Mouse (Mus musculus) activated CD4-positive, CD25-positive, alpha-beta regulatory T cell, adult 4 months (primary cell): ENCODE results near the gene Rbm19. TPM values are rescaled to one million over a fixed set of nuclear protein-coding genes. Genes with fewer than 3 reads are reported as not detected.

Source experiments
- ATAC-seq: one replicate; pipeline ENCODE4 v1.8.0; 2017
- polyA plus RNA-seq, 2 experiments: library from polyadenylated mRNA; unstranded; fragments of 100-300 nt; shearing (Covaris generic); gene quantifications; one replicate each; pipeline ENCODE4 v1.2.1; 2017

The Rbm19 gene
- polyA plus RNA-seq, 2 experiments from 2014 or later, result 11.2 to 12.2 TPM

- ATAC-seq, result no peak
These were observed 51.6 kb downstream of the Rbm19 start for GRCm38 (mm10) chr5:120167787-120168325.

- ATAC-seq, result no peak
These were observed 55.8 kb downstream of the Rbm19 start for GRCm38 (mm10) chr5:120171865-120172728.

- ATAC-seq, result no peak
These were observed 56.5 kb downstream of the Rbm19 start for GRCm38 (mm10) chr5:120172729-120173101.

GRCm38 (mm10) chr5:120174317-120174716 is 58.1 kb downstream of the Rbm19 start:
- ATAC-seq, result no peak

- ATAC-seq, result no peak
These were observed 59.0 kb downstream of the Rbm19 start for GRCm38 (mm10) chr5:120175217-120175616.

- ATAC-seq, result no peak
These were observed 60.2 kb downstream of the Rbm19 start for GRCm38 (mm10) chr5:120176246-120177065.

- ATAC-seq, result no peak
These were observed 60.7 kb downstream of the Rbm19 start for GRCm38 (mm10) chr5:120177066-120177340.

- no peak for ATAC-seq
These were observed 63.8 kb downstream of the Rbm19 start for GRCm38 (mm10) chr5:120180102-120180501.

GRCm38 (mm10) chr5:120181384-120181783 is 65.1 kb downstream of the Rbm19 start:
- no peak for ATAC-seq

- ATAC-seq, result no peak
These were observed 67.1 kb downstream of the Rbm19 start for GRCm38 (mm10) chr5:120183321-120183720.

- no peak for ATAC-seq
These were observed 67.5 kb downstream of the Rbm19 start for GRCm38 (mm10) chr5:120183790-120184189.

- no peak for ATAC-seq
These were observed 69.7 kb downstream of the Rbm19 start for GRCm38 (mm10) chr5:120185949-120186348.

- ATAC-seq, result no peak
These were observed 72.3 kb downstream of the Rbm19 start for GRCm38 (mm10) chr5:120188541-120188940.

- no peak for ATAC-seq
These were observed 73.8 kb downstream of the Rbm19 start for GRCm38 (mm10) chr5:120190001-120190582.

GRCm38 (mm10) chr5:120191620-120192019 is 75.4 kb downstream of the Rbm19 start:
- no peak for ATAC-seq

- ATAC-seq, result no peak
These were observed 78.2 kb downstream of the Rbm19 start for GRCm38 (mm10) chr5:120194309-120194941.

- ATAC-seq, result no peak
These were observed 78.7 kb downstream of the Rbm19 start for GRCm38 (mm10) chr5:120194948-120195347.

GRCm38 (mm10) chr5:120196879-120197278 is 80.6 kb downstream of the Rbm19 start:
- no peak for ATAC-seq

GRCm38 (mm10) chr5:120197813-120198387 is 81.6 kb downstream of the Rbm19 start:
- no peak for ATAC-seq

GRCm38 (mm10) chr5:120199865-120200264 is 83.6 kb downstream of the Rbm19 start:
- no peak for ATAC-seq

GRCm38 (mm10) chr5:120204316-120204715 is 88.1 kb downstream of the Rbm19 start:
- ATAC-seq, result no peak

- no peak for ATAC-seq
These were observed 90.2 kb downstream of the Rbm19 start for GRCm38 (mm10) chr5:120206313-120206943.
